Mouse (Mus musculus) C2C12 (cell line): ENCODE results near the gene Plekhg1. TPM values are rescaled to one million over a fixed set of nuclear protein-coding genes. Genes with fewer than 3 reads are reported as not detected.

Source experiments
- H3K27me3 ChIP-seq: one replicate; pipeline ENCODE4 v1.6.1; 2011; ENCODE audit not compliant: control insufficient read depth, insufficient read depth, insufficient read length
- H3K36me3 ChIP-seq: one replicate; pipeline ENCODE4 v1.6.1; 2011; ENCODE audit not compliant: control insufficient read depth, insufficient read depth
- H3K4me3 ChIP-seq: one replicate; pipeline ENCODE4 v1.5.1; 2011; ENCODE audit warnings: mild to moderate bottlenecking, control low read depth; ENCODE audit not compliant: poor library complexity, insufficient read depth, severe bottlenecking
- H3K79me2 ChIP-seq: one replicate; pipeline ENCODE4 v1.6.1; 2011; ENCODE audit not compliant: control insufficient read depth, insufficient read depth
- H3K79me3 ChIP-seq: one replicate; pipeline ENCODE4 v1.6.1; 2011; ENCODE audit warnings: low read depth, control low read depth
- H3ac ChIP-seq: one replicate; pipeline ENCODE3; 2011; ENCODE audit warnings: low read depth; ENCODE audit not compliant: control insufficient read depth, insufficient read length
- CEBPB ChIP-seq: IDR thresholded peaks from one replicate; pipeline ENCODE4 v1.6.1; 2011; ENCODE audit warnings: low read depth, mild to moderate bottlenecking, control low read depth, moderate library complexity
- CTCF ChIP-seq: IDR thresholded peaks from one replicate; pipeline ENCODE4 v1.5.1; 2011; ENCODE audit not compliant: control insufficient read depth, insufficient read depth, insufficient read length
- FOSL1 ChIP-seq: IDR thresholded peaks from one replicate; pipeline ENCODE4 v1.8.0; 2011; ENCODE audit warnings: mild to moderate bottlenecking, low read length; ENCODE audit not compliant: poor library complexity, insufficient read depth, severe bottlenecking
- MAX ChIP-seq: IDR thresholded peaks from one replicate; pipeline ENCODE4 v1.6.1; 2011; ENCODE audit warnings: mild to moderate bottlenecking, control low read depth
- MYOD1 ChIP-seq: IDR thresholded peaks from one replicate; pipeline ENCODE4 v1.6.1; 2011; ENCODE audit warnings: low read depth; ENCODE audit not compliant: control insufficient read depth, insufficient read length
- MYOG ChIP-seq: IDR thresholded peaks from one replicate; pipeline ENCODE4 v1.6.1; 2011; ENCODE audit not compliant: control insufficient read depth, insufficient read length; ENCODE audit errors: extremely low read depth
- USF1 ChIP-seq: IDR thresholded peaks from one replicate; pipeline ENCODE4 v1.6.1; 2011; ENCODE audit warnings: low read depth, mild to moderate bottlenecking, control low read depth, moderate library complexity
- polyA plus RNA-seq: library from polyadenylated mRNA; unstranded; fragments of >200 nt; fragmentation: generic; extraction: Trizol; gene quantifications from one replicate; pipeline ENCODE4 v1.2.1, GENCODE M21; 2012; ENCODE audit warnings: missing spikeins

Gene Plekhg1
- polyA plus RNA-seq, 1 experiment, result under 0.01 TPM

DNA sequence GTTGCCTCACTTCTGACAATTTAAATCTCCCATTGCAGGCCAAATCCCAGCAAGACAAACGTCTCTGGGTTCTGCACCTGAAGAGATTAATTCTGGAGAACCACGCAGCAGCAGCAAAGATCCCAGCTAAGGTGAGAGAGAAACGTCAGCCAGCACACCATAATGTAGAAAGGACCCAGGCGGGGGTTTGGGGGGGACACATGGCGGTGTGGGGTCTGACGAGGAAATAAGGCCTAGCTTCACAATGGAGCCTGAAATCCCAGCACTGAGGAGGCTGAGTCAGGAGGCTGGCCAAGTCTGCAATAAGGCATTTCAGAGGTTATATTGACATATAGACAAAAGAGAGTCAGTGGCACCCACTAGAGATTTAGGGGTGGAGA is 200.4 kb downstream of the Plekhg1 start:
- no peak overlapping the region for H3K4me3 ChIP-seq
- TF ChIP-seq CTCF (no peak), FOSL1 (no peak), MAX (no peak), MYOG (no peak), CEBPB (no peak), MYOD1 (no peak), USF1 (no peak)
- H3K79me2 ChIP-seq, result no peaks in the 10 kb centered on the region
- H3K27me3 ChIP-seq, result peaks cover 14% of the 10 kb centered on the region
- H3ac ChIP-seq, result no peak overlapping the region
- no peaks in the 10 kb centered on the region for H3K79me3 ChIP-seq
- no peaks in the 10 kb centered on the region for H3K36me3 ChIP-seq

DNA sequence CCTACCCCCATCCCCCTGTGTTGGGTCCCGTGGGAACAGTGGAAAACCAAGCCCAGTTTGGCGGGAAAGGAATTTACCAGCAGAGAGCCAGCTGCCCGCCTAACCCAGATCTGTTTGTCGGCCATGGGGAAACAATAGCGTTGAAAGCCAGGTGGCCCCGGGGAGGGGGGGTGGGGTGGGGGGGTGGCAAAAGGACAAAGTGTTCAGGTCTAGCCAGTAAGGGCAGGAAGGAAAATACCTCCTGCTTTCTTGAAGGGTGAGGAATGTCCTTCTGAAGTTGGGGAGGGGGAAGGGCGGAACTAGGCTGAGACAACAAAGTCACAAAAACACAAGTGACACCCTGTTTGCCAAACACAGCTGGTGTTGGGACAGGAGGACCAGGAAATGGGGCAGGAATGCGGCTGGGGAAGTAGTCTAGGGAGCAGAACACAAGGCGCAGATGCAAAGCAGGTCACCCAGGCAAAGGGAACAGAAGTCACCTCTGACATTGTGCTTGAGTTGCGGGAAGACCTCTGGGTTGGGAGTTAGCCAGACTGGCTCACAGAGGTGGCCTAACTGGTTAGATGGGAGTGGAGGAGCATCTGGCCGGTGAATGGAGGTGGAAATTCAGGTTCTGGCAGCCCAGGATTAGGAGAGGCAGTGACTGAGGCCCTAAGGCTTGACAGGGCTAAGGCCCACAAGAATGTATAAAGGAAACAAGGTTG is 201.0 kb downstream of the Plekhg1 start:
- Histone ChIP-seq H3K36me3 (no peaks in the 10 kb centered on the region), H3K79me3 (no peaks in the 10 kb centered on the region), H3K4me3 (no peak overlapping the region), H3K27me3 (peaks cover 14% of the 10 kb centered on the region), H3K79me2 (no peaks in the 10 kb centered on the region), H3ac (no peak overlapping the region)
- TF ChIP-seq MAX (no peak), MYOD1 (no peak), CEBPB (no peak), CTCF (no peak), FOSL1 (no peak)

DNA sequence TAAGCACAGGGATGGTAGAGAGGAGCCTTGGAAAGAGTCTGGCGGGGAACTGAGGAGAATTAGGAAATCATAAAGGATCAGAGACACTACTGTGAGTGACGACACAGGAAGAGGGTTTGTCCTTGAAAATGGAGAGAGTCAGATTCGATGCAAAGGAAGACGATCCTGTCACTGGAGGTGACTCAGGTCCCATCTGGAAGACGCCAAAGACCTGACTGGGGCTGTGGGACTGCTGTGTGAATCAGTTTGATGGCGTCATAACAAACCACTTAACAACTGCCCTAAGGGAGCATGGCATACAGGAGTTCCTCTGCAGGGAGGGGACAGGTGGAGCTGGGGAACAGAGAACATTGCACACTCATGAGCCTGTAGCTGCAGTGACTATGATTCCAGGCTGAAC is 202.1 kb downstream of the Plekhg1 start:
- Histone ChIP-seq H3K27me3 (peaks cover 25% of the 10 kb centered on the region), H3K79me2 (no peaks in the 10 kb centered on the region), H3K79me3 (no peaks in the 10 kb centered on the region), H3K4me3 (no peak overlapping the region), H3K36me3 (no peaks in the 10 kb centered on the region), H3ac (no peak overlapping the region)
- TF ChIP-seq MYOG (no peak), MAX (no peak), FOSL1 (no peak), CEBPB (no peak), MYOD1 (no peak), CTCF (no peak), USF1 (no peak)

DNA sequence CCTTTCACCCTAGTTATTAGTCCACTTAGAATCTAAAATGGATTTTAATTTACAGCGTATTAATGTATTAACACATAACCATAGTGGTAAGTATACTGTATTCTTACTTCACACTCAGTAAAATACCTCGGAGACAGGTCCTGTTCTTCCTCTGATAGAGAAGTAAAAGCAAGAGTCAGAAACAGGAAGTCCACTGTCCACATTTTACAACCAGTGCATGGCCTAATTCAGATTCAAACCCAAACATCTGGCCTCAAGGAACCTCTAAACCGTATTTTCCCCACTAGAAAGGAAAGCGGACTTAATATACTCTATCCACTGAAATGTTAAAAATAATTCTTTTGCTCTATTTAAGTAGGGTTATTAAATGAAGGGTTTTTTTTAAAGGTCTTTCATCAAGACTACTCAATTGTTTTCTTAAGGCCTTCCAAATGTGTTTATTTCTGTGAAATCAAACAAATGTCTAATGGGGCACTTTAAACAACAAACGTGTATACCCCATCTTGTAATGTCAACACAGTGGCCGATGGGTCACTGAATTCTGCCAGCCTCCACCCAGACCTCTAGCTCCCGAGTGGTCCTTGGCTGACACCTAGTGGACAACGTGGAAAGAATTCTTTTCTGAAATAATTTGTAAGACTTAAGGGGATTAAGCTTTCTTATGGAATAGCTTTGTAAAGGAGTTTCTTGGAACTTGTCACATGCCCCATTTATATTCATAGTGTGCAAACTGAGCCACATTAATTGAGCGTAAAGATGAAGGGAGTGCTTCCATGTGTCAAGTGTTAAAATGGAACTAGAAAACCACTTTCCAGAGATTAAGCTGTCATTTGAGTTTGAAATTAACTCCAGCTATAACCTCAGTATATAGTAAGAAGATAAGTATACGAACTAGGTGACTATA is 203.6 kb downstream of the Plekhg1 start:
- H3K79me3 ChIP-seq, result no peaks in the 10 kb centered on the region
- TF ChIP-seq CEBPB (no peak), FOSL1 (no peak), MYOG (no peak), MYOD1 (no peak), MAX (no peak), CTCF (peak; percentile 22)
- H3K36me3 ChIP-seq, result no peaks in the 10 kb centered on the region
- H3K4me3 ChIP-seq, result no peak overlapping the region
- peaks cover 24% of the 10 kb centered on the region for H3K27me3 ChIP-seq
- no peaks in the 10 kb centered on the region for H3K79me2 ChIP-seq
- no peak overlapping the region for H3ac ChIP-seq

DNA sequence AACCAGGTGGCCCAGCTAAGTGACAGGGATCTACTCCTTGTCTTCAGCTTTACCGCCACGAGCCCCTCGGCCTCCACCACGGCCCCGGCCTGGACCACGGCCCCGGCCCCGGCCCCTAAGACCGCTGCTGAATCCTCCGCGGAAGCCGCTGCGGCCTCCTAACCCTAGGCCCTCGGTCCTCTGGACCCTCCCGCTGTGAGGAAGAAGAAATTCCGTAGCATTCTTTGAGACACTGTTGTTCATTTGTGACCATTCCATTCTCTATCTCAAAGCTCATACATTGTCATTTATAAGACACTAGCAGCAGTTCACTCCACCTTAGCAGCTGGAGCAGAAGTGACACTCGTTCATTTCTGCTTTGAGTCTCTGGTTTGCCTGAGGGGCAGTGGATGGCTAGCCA is 206.7 kb downstream of the Plekhg1 start:
- H3K79me3 ChIP-seq, result no peaks in the 10 kb centered on the region
- H3K27me3 ChIP-seq, result peaks cover 20% of the 10 kb centered on the region
- no peaks in the 10 kb centered on the region for H3K79me2 ChIP-seq
- TF ChIP-seq MAX, result no peak
- TF ChIP-seq CTCF, result no peak
- TF ChIP-seq MYOD1, result no peak
- no peak for TF ChIP-seq MYOG
- no peak for TF ChIP-seq USF1
- TF ChIP-seq CEBPB, result no peak
- TF ChIP-seq FOSL1, result no peak
- H3K36me3 ChIP-seq, result no peaks in the 10 kb centered on the region
- H3ac ChIP-seq, result no peak overlapping the region
- H3K4me3 ChIP-seq, result no peak overlapping the region
